Mouse (Mus musculus) forebrain, postnatal 0 days (tissue): ENCODE data around the gene H2-M10.5. TPM values are rescaled to one million over a fixed set of nuclear protein-coding genes. Genes with fewer than 3 reads are reported as not detected.
"Not testable (repeated sequence)": the region's sequence is repeated elsewhere in the genome, so short reads cannot be mapped to it uniquely, and the experiment has no call there.

Source experiments
- ATAC-seq: fragments of 200-750 bp; cut with Nextera tagmentation; 2 replicates; pipeline ENCODE4 v1.8.0; 2017; ENCODE audit warnings: mild to moderate bottlenecking, moderate library complexity
- DNase-seq: peaks from one replicate; pipeline ENCODE4 v3.0.0-alpha.2; 2015
- H3K27ac ChIP-seq: fragments of 300-500 bp; sonication (generic); 2 replicates; pipeline ENCODE4 v1.5.1; 2014; ENCODE audit warnings: low read depth, mild to moderate bottlenecking, antibody characterized with exemption, low read length, moderate library complexity, mixed read lengths
- H3K27me3 ChIP-seq: fragments of 300-500 bp; sonication (generic); 2 replicates; pipeline ENCODE4 v1.6.1; 2014; ENCODE audit warnings: mild to moderate bottlenecking, low read length, mixed read lengths; ENCODE audit not compliant: insufficient read depth
- H3K36me3 ChIP-seq: fragments of 300-500 bp; sonication (generic); 2 replicates; pipeline ENCODE4 v1.6.1; 2014; ENCODE audit warnings: mild to moderate bottlenecking, moderate library complexity; ENCODE audit not compliant: insufficient read depth
- H3K4me1 ChIP-seq: fragments of 300-500 bp; sonication (generic); 2 replicates; pipeline ENCODE4 v1.6.1; 2014; ENCODE audit warnings: antibody characterized with exemption; ENCODE audit not compliant: insufficient read depth
- H3K4me2 ChIP-seq: fragments of 300-500 bp; sonication (generic); 2 replicates; pipeline ENCODE4 v1.6.1; 2014; ENCODE audit warnings: low read depth, mild to moderate bottlenecking, moderate library complexity
- H3K4me3 ChIP-seq: fragments of 300-500 bp; sonication (generic); 2 replicates; pipeline ENCODE4 v1.5.1; 2014; ENCODE audit warnings: low read depth, low read length, mixed read lengths
- H3K9ac ChIP-seq: fragments of 300-500 bp; sonication (generic); 2 replicates; pipeline ENCODE4 v1.6.1; 2014; ENCODE audit warnings: mild to moderate bottlenecking
- H3K9me3 ChIP-seq: fragments of 300-500 bp; sonication (generic); 2 replicates; pipeline ENCODE4 v1.6.1; 2016; ENCODE audit warnings: low read length
- CTCF ChIP-seq: sonication (generic); IDR thresholded peaks from 2 replicates; pipeline ENCODE4 v1.5.1; 2016; ENCODE audit warnings: antibody characterized with exemption, control low read depth, low read depth
- WGBS: fragments of 180-500 bp; shearing (Covaris S2); extraction: QIAGEN DNeasy Blood & Tissue Kit; methylation state at CpG from one replicate; pipeline ENCODE4 v1.1.7; 2014; 5-methylcytosine and 5-hydroxymethylcytosine counted together
- polyA plus RNA-seq: library from polyadenylated mRNA; unstranded; fragments of >200 nt; fragmentation: Nextera tagmentation; extraction: Ambion mirVana; gene quantifications from 2 replicates; pipeline ENCODE4 v1.2.1, GENCODE M21; 2015
- total RNA-seq: library from RNA; depleted of rRNA; stranded (reverse); fragments of >200 nt; gene quantifications from 2 replicates; pipeline ENCODE4 v1.2.3, GENCODE M21; 2014; rRNA removed

The H2-M10.5 gene
- total and polyA plus RNA-seq, 2 experiments from 2014 or later: not detected

DNA sequence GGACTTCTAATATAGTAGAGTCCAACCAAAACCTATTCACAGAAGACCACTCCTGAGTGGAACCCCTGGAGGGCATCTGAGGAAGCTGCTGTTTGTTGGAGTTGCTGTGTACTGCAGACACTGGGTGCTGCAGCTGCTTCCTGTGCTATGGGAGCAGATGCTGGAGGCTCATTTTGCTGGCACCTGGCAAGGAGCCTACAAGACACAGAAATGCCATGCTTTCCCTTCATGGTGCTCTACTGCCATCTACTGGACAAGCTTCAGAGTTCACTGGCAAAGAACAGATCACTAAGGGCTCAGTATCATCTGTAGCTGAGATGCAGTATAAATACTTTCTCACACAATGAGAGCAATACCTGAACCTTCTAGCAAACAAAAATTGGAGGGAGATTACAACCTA lies 16.1 kb downstream of the H2-M10.5 start:
- not testable (repeated sequence) for H3K27ac ChIP-seq, H3K4me2 ChIP-seq, H3K27me3 ChIP-seq, H3K4me3 ChIP-seq, H3K4me1 ChIP-seq, H3K9ac ChIP-seq, H3K9me3 ChIP-seq, H3K36me3 ChIP-seq
- DNase-seq: peak; percentile 93
- ATAC-seq: peak; percentile 91
- peak; percentile 91 for TF ChIP-seq CTCF

DNA sequence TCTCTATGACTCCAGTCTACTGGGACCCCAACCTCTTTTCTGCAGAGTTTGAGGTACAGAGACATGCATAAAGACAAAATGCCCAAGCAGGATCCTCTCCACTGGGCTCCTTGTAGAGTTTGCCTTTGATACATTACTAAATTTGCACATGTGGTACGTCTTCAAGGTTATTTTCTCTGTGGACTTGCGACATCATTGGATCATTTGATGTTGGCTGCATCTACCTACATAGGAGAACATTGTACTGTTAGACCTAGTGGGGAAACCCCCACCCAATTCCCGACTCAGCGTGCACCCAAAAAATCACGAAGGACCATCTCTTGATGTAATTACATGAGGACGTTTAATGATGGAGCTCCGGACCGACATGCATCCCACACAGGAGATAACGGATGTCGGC lies 26.8 kb downstream of the H2-M10.5 start:
- WGBS: 96% methylated on average over 10 of the region's 10 CpGs
- no peak for TF ChIP-seq CTCF
- Histone ChIP-seq H3K27me3 (no peaks in the 10 kb centered on the region), H3K4me2 (no peak overlapping the region), H3K9ac (no peak overlapping the region), H3K27ac (no peak overlapping the region), H3K4me3 (no peak overlapping the region), H3K4me1 (no peaks in the 10 kb centered on the region), H3K36me3 (no peaks in the 10 kb centered on the region), H3K9me3 (no peaks in the 10 kb centered on the region)
- no peak for ATAC-seq
- DNase-seq: no peak

DNA sequence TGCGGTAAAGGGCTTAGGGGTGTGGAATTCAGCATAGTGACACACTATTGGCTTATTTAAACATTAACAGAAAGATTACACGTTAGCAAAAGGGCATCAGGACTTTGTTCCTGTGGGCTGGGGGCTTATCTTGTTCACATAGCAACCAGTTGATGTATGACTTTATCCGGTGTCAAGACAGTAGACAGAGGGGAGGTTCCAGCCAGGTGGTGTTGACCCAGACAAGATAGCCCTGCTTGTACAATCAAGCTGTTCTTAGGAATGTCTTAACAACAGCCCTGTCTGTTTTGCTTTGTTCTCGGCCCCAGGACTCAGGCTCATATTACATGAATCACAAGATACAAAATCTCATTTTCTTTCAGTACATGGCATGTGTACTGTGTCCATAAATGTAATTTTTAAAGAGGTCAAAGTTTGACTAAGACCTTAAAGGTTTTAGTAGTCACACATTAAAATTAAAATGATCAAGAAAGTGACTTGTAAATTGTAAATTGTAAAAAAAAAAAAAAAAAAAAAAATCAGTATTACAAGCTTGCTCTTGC lies 27.3 kb downstream of the H2-M10.5 start:
- not testable (repeated sequence) for ATAC-seq, H3K4me2 ChIP-seq, DNase-seq, H3K27ac ChIP-seq, H3K9ac ChIP-seq, H3K36me3 ChIP-seq, H3K9me3 ChIP-seq, H3K4me3 ChIP-seq, H3K4me1 ChIP-seq, H3K27me3 ChIP-seq
- 82% methylated on average over 4 of the region's 4 CpGs for WGBS

DNA sequence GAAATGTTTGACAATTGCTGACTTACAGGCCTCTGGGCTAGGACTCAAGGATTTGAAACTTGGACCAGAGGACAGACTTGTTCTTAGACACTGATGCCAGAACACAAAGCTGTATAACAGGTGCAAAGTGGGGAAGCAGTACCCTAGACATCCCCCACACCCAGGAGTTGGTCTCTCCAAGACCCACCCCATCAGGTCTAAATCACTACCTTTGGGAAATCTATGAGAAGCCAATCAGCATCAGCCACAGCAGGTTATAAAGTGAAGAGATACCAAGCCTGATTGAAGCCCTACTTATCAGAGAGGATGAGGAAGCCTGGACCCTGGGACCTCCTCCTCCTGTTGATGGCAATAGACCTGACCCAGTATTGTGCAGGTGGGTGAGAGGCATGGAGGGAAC lies 39.2 kb downstream of the H2-M10.5 start, which contains the start of gene H2-M10.6:
Gene H2-M10.6, plus strand, starts transcription at position 301 of the 400 bp plus-strand sequence.
- DNase-seq (no peak), ATAC-seq (no peak)
- Histone ChIP-seq H3K36me3 (no peaks in the 10 kb centered on the region), H3K9ac (no peak within 1 kb of the TSS), H3K4me3 (no peak within 1 kb of the TSS), H3K4me1 (no peaks in the 10 kb centered on the region), H3K4me2 (no peak within 1 kb of the TSS), H3K9me3 (no peaks in the 10 kb centered on the region), H3K27me3 (no peaks in the 10 kb centered on the region), H3K27ac (no peak within 1 kb of the TSS)
- no peak for TF ChIP-seq CTCF

DNA sequence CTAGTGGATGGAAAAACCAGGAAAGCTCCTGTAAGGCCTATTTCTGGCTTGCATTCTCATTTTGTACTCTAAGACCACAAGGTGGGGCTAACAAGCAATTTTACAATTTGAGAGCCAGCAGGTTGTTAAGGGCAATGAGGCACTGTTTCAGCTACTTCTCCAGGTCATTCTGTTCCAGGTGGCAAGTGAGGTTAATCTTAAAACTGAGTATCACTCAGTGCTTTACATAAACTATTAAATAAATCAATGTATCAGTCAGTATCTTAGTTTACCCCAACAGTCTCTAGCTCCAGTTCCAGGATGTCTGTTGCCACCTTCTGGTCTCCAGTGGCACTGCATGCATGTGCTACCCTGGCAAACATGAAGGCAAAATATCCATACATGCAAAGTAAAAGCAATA lies 51.3 kb downstream of the H2-M10.5 start:
- ATAC-seq (no peak), DNase-seq (peak; percentile 65)
- H3K4me2 ChIP-seq: no peak overlapping the region
- H3K27me3 ChIP-seq: no peaks in the 10 kb centered on the region
- no peaks in the 10 kb centered on the region for H3K4me1 ChIP-seq
- H3K9me3 ChIP-seq: no peaks in the 10 kb centered on the region
- no peak overlapping the region for H3K9ac ChIP-seq
- no peaks in the 10 kb centered on the region for H3K36me3 ChIP-seq
- H3K27ac ChIP-seq: no peak overlapping the region
- no peak overlapping the region for H3K4me3 ChIP-seq
- TF ChIP-seq CTCF: peak; percentile 76

DNA sequence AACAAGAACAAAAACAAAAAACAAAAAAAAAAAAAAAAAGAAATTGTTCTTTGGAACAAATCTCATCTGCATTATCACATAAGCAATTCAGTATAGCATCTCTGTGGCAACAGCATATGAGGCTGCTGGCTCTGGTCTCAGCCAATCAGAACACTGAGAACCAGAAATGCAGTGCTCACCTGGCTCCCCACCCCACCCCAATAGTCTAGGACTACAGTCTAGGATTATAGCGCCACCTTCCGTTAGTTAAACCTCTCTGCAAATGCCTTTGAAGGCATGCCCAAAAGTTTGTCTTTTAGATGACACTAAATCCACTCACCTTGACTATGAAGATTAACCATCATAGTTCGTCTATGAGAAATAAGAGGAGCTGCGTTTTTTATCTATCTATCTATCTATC lies 52.8 kb downstream of the H2-M10.5 start:
- peak; percentile 40; the same call in 1 of the 2 replicates for TF ChIP-seq CTCF
- Histone ChIP-seq H3K4me3 (no peak overlapping the region), H3K4me2 (peak overlapping the region; percentile 40), H3K4me1 (no peaks in the 10 kb centered on the region), H3K9me3 (no peaks in the 10 kb centered on the region), H3K36me3 (no peaks in the 10 kb centered on the region), H3K27ac (no peak overlapping the region), H3K9ac (no peak overlapping the region), H3K27me3 (no peaks in the 10 kb centered on the region)
- DNase-seq (peak; percentile 53), ATAC-seq (peak; percentile 85)
- 24% methylated on average over 4 of the region's 4 CpGs for WGBS

Other genes starting within 250 kb of the H2-M10.5 start
- gene H2-M11, start 225.8 kb upstream of the H2-M10.5 start, total RNA-seq: not detected in 2 replicates
- gene H2-M11, start 225.8 kb upstream of the H2-M10.5 start, polyA plus RNA-seq: not detected in 2 replicates
- gene H2-M9, start 130.2 kb upstream of the H2-M10.5 start, total RNA-seq: not detected in 2 replicates
- gene H2-M9, start 130.2 kb upstream of the H2-M10.5 start, polyA plus RNA-seq: not detected in 2 replicates
- gene H2-M1, start 100.7 kb upstream of the H2-M10.5 start, total RNA-seq: not detected in 2 replicates
- not detected in 2 replicates for gene H2-M1, start 100.7 kb upstream of the H2-M10.5 start, polyA plus RNA-seq
- not detected in 2 replicates for gene H2-M10.6, start 39.3 kb downstream of the H2-M10.5 start, total RNA-seq
- not detected in 2 replicates for gene H2-M10.6, start 39.3 kb downstream of the H2-M10.5 start, polyA plus RNA-seq
- gene Trim26, start 64.2 kb downstream of the H2-M10.5 start, total RNA-seq: 19.3 and 30.6 TPM in 2 replicates
- gene Trim26, start 64.2 kb downstream of the H2-M10.5 start, polyA plus RNA-seq: 21.3 and 36.6 TPM in 2 replicates
- gene Trim15, start 94.3 kb downstream of the H2-M10.5 start, total RNA-seq: 0.15 and 0.19 TPM in 2 replicates
- 0.23 and 0.31 TPM in 2 replicates for gene Trim15, start 94.3 kb downstream of the H2-M10.5 start, polyA plus RNA-seq
- gene Trim10, start 96.7 kb downstream of the H2-M10.5 start, total RNA-seq: 0.15 TPM in 1 of 2 replicates, not detected in the other
- 0.14 and 0.22 TPM in 2 replicates for gene Trim10, start 96.7 kb downstream of the H2-M10.5 start, polyA plus RNA-seq
- gene Trim40, start 117.2 kb downstream of the H2-M10.5 start, total RNA-seq: 0.19 TPM in 1 of 2 replicates, not detected in the other
- gene Trim40, start 117.2 kb downstream of the H2-M10.5 start, polyA plus RNA-seq: 0.12 TPM in 1 of 2 replicates, not detected in the other
- not detected in 2 replicates for gene Trim31, start 125.2 kb downstream of the H2-M10.5 start, total RNA-seq
- gene Trim31, start 125.2 kb downstream of the H2-M10.5 start, polyA plus RNA-seq: 0.06 TPM in 1 of 2 replicates, not detected in the other
- gene Rnf39, start 170.0 kb downstream of the H2-M10.5 start, total RNA-seq: 1.8 and 2.5 TPM in 2 replicates
- gene Rnf39, start 170.0 kb downstream of the H2-M10.5 start, polyA plus RNA-seq: 1.1 and 2.4 TPM in 2 replicates
- 72.3 and 82.2 TPM in 2 replicates for gene Ppp1r11, start 178.8 kb downstream of the H2-M10.5 start, total RNA-seq
- 157 and 183 TPM in 2 replicates for gene Ppp1r11, start 178.8 kb downstream of the H2-M10.5 start, polyA plus RNA-seq
- 28.6 and 35.0 TPM in 2 replicates for gene Znrd1, start 185.6 kb downstream of the H2-M10.5 start, total RNA-seq
- 48.8 and 56.5 TPM in 2 replicates for gene Znrd1, start 185.6 kb downstream of the H2-M10.5 start, polyA plus RNA-seq
- 2.0 and 3.4 TPM in 2 replicates for gene Znrd1as, start 185.7 kb downstream of the H2-M10.5 start, total RNA-seq
- 2.6 and 3.7 TPM in 2 replicates for gene Znrd1as, start 185.7 kb downstream of the H2-M10.5 start, polyA plus RNA-seq
- 0.38 TPM in 1 of 2 replicates, not detected in the other for gene 2410137M14Rik, start 208.3 kb downstream of the H2-M10.5 start, total RNA-seq
- gene 2410137M14Rik, start 208.3 kb downstream of the H2-M10.5 start, polyA plus RNA-seq: 0.36 TPM in 1 of 2 replicates, not detected in the other
- 3.5 and 4.2 TPM in 2 replicates for gene H2-M5, start 216.6 kb downstream of the H2-M10.5 start, total RNA-seq
- gene H2-M5, start 216.6 kb downstream of the H2-M10.5 start, polyA plus RNA-seq: 0.52 and 1.5 TPM in 2 replicates
- gene Zfp57, start 228.3 kb downstream of the H2-M10.5 start, total RNA-seq: 208 and 220 TPM in 2 replicates
- gene Zfp57, start 228.3 kb downstream of the H2-M10.5 start, polyA plus RNA-seq: 113 and 148 TPM in 2 replicates